Mouse (Mus musculus): Measurements from ENCODE around the gene Doxl2. TPM values are rescaled to one million over a fixed set of nuclear protein-coding genes. Genes with fewer than 3 reads are reported as not detected.

Gene Doxl2
- total RNA-seq, 2 experiments from 2014 or later = not detected

DNA sequence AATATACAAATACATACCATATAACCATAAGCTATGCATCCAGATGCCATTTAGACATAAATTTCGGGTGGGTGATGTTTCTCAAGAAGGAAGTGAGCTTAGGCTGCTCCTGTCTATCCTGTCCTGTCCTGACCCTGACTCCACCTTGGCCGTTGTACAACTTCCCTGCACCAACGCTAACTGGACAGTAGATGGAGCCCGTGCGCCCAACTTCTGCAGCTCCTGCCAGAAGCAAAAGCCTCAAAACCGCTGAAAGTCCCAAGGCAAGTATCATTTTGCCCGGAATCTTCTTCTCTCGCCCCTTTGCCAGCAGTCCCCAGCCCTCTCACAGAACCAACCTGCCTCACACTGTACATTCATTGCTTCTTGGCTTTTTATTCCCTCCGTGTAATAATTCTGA lies 33.2 kb downstream of the Doxl2 start:
- intact Hi-C loops (cut with DNase I) = loop anchor here (10.0 kb wide), 1 partner anchor 387 kb away; the partner anchor contains the start of gene Stk31
- peak; percentile 67 to 75 for DNase-seq (ENCODE audit: low spot score in 2 of 2)

DNA sequence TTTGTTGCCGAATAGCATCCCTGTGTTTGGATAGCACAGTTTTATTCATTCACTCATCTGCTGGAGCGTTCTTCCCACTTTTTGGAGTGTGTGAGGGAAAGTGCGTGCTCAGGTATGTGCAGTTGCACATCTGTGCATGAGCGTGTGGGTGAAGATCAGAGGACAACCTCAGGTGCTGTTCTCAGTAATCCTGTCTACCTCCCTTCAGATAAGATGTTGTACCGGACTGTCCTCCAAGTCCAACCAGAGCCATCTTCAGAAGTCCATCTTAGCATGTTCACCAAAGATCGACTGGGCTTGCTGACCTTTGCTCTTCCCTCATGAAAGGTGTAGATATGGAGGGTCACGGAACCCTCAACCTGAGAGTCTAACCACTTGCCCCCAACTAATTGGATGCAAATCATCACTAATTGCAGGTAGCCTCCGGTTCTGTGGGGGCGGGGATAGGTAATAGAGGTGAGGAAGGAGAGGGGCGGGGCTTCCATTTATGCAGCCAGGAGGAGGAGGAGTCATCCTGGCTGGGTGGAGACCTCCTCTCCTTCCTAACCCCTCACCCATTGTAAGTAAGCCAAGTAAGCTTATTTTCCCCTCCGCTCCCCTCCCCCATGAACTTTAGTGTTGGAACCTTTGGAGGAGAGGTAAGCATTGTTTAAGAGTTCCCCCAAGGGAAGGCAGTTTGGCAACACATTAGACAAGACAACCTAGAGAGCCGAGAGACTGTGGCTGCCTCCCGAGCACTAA lies 33.8 kb downstream of the Doxl2 start:
- no peak for DNase-seq (ENCODE audit: low spot score in 2 of 2)
- intact Hi-C loops (cut with DNase I) = loop anchor here (10.0 kb wide), 1 partner anchor 386 kb away; the partner anchor contains the start of gene Stk31

- intact Hi-C loops (cut with DNase I) = loop anchor here (10.0 kb wide), 1 partner anchor 386 kb away; the partner anchor contains the start of gene Stk31
- no peak for DNase-seq (ENCODE audit: low spot score in 2 of 2)
These were observed 34.4 kb downstream of the Doxl2 start for GRCm38 (mm10) chr6:49009161-49009555.

DNA sequence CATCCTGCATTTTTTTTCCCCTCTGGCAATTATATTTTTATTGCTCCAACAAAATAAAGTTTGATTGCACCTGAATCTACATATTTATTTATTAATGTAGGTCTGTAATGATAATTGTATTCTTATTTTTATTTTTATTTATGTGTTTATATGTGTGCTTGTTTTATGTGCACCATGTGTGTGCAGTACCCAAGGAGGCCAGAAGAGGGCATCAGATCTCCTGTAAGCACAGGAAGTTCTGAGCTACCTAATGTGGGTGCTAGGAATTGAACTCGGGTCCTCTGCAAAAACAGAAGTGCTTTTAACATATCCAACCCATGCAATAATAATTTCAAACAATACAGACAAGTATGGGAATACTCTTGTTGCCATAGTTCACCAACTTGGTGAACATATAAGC lies 34.9 kb downstream of the Doxl2 start:
- intact Hi-C loops (cut with DNase I) = loop anchor here (10.0 kb wide), 1 partner anchor 385 kb away; the partner anchor contains the start of gene Stk31
- no peak for DNase-seq (ENCODE audit: low spot score in 2 of 2)

DNA sequence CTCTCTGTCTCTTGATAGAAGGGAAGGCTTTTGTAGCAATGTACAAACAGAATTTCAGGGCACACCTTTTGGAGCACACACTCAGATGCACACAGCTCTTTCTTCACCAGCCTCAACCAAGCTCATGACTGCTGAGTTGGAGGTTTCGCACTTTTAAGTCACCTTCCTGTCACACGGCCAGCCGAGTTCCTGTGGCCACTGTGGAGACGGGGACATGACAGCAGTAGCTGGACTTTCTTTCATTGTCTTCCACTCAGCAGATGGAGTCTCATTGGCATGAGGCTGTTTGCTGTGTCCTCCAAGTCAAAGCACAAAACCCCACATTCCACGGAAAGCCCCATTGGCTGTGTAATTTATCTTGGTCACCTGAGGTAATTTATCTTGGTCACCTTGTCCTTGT lies 36.4 kb downstream of the Doxl2 start:
- no peak for DNase-seq (ENCODE audit: low spot score in 2 of 2)
- intact Hi-C loops (cut with DNase I) = no loop called here

- intact Hi-C loops (cut with DNase I) = no loop called here
- no peak for DNase-seq (ENCODE audit: low spot score in 2 of 2)
These were observed 38.3 kb downstream of the Doxl2 start for GRCm38 (mm10) chr6:49013023-49013422.

DNA sequence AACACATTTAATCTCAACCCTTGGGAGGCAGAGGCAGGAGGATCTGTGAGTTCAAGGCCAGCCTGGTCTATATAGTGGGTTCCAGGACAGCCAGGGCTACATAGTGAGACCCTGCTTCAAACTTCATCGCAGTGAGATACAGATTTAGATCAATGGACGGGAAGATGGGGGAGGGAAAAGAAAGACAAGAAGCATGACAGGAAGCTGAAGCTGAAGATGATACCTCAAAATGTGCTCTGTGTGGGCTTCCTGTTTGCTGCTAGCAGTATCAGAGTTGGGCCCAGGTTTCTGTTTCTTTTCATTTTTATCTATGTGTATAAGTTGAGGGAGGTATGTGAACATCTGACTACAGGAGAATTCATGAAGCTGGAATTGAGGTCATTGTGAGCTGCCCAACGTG lies 38.7 kb downstream of the Doxl2 start:
- DNase-seq (ENCODE audit: low spot score in 2 of 2) = no peak
- intact Hi-C loops (cut with DNase I) = no loop called here

- no peak for DNase-seq (ENCODE audit: low spot score in 2 of 2)
- intact Hi-C loops (cut with DNase I) = no loop called here
These were observed 42.4 kb downstream of the Doxl2 start for GRCm38 (mm10) chr6:49017150-49017549.

GRCm38 (mm10) chr6:49019341-49019740 lies 44.6 kb downstream of the Doxl2 start:
- DNase-seq (ENCODE audit: low spot score in 2 of 2) = no peak
- intact Hi-C loops (cut with DNase I) = no loop called here

DNA sequence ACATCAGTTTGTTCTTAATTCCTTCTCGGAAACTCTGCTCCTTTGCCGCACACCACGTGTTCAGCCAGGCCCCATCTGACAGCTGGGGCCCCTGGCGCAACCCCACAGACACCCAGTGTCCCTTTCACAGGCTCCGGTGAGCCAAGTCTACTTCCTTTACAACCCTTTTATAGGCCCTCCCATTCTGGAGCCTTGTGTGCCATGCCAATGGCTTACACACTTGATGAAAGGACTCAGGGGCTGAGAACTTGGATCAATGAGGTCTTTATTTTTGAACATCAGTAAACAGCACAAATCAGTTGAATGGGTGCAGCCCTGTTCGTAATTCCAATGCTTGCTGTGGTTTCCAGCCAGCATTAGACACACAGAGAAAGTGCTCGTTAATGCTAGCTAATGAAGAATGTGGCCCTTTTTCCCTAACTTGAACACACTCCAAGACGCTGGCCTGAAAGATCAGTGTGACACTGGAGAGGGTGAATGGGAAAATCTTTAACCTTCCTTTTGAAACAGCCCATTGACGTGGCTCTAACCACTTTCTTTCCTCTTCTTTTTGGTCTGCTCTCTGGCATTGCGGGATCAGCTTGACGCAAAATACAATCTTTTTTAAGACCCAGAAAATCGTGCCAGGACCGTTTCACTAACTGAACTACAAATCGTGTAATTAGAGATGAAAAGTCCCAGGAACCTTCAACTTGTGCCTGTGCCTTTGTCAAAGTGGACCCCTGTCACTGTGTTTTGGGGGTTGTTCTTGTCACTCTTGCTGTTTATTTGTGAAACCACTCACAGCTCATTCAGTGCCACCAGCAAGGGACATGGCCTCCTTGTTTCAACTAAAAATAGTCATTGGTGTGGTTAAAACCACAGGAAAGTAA lies 46.6 kb downstream of the Doxl2 start:
- peak; percentile 37 to 74 for DNase-seq (ENCODE audit: low spot score in 2 of 2)
- intact Hi-C loops (cut with DNase I) = no loop called here

GRCm38 (mm10) chr6:49022384-49022783 lies 47.6 kb downstream of the Doxl2 start:
- intact Hi-C loops (cut with DNase I) = no loop called here
- no peak for DNase-seq (ENCODE audit: low spot score in 2 of 2)

DNA sequence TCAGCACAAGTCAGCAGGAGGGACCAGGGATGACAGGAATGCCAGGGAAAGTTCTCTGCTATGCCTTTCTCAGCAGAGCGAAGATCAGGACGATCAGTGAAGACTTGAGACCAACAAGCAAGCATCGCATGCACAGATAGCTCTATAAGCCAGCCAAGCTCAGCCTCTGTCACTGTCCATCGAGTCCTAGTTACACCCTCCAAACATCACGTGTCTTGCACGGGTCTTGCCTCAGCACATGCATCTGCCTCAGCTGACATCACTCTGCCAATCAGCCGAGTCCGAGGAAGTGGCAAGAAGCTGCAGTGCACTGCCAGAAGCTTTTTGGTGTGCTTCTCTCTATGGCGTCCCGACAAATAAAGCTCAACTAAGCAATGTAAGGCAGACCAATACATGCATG lies 48.6 kb downstream of the Doxl2 start:
- DNase-seq (ENCODE audit: low spot score in 2 of 2) = no peak
- intact Hi-C loops (cut with DNase I) = no loop called here

DNA sequence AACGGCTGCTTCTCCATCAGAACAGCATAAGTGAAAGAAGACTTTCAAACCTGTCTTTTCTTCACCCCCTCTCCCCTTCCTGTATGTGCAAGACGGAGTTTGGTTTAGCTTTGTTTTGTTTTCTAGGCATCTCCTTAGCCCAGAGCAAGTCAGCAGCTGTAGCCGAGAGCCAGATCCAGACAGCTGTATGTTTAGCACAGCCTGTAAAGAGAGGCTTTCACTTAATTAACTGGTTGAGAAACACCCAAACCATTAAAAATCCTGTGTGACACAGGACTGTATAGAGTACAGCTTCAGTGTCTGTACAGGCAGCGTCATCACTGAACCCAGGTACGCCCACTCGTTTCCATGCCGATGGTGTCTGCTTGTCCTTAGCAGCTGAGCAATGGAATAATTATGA lies 50.5 kb downstream of the Doxl2 start:
- intact Hi-C loops (cut with DNase I) = no loop called here
- DNase-seq (ENCODE audit: low spot score in 2 of 2) = no peak

GRCm38 (mm10) chr6:49026496-49026895 lies 51.7 kb downstream of the Doxl2 start:
- DNase-seq (ENCODE audit: low spot score in 2 of 2) = no peak
- intact Hi-C loops (cut with DNase I) = no loop called here

DNA sequence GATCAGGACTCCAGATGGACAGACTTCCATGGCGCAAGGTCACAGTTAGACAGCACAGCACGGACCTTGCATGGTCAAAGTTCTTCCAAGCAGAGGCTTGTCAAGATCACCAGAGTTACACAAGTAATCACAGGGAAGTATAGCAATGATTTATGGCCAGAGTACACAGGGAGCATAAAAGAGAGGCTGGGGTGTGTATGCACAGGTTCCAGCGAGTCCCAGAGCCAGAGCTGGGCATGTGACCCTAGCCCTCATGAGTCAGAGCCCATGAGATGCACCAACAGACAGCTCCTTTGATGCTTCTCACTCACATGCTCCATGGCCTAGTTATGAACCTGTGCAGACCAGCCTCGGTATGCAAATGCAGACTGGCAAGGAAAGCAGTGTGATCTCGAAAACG lies 53.3 kb downstream of the Doxl2 start:
- intact Hi-C loops (cut with DNase I) = no loop called here
- no peak for DNase-seq (ENCODE audit: low spot score in 2 of 2)

Other genes starting within 250 kb of the Doxl2 start
- gene Gimap1, start 235.9 kb upstream of the Doxl2 start, total RNA-seq (2021) = 1 to 10 TPM; 2.0 to 2.8 TPM
- 1 to 10 TPM; 1.1 to 2.0 TPM for gene Gimap5, start 228.8 kb upstream of the Doxl2 start, total RNA-seq (2021)
- not detected for gene Gimap3, start 204.1 kb upstream of the Doxl2 start, total RNA-seq (2021)
- 10 to 100 TPM; 30.2 to 34.9 TPM for gene Tmem176a, start 134.0 kb upstream of the Doxl2 start, total RNA-seq (2021)
- gene Tmem176b, start 133.5 kb upstream of the Doxl2 start, total RNA-seq (2021) = 10 to 100 TPM; 53.7 to 57.9 TPM
- gene Aoc1, start 102.1 kb upstream of the Doxl2 start, total RNA-seq (2021) = not detected
- gene 1600015I10Rik, start 45.1 kb upstream of the Doxl2 start, total RNA-seq (2021) = not detected
- not detected for gene Svs1, start 11.9 kb downstream of the Doxl2 start, total RNA-seq (2021)
- 1 to 10 TPM; 1.3 to 1.7 TPM for gene Gpnmb, start 61.6 kb downstream of the Doxl2 start, total RNA-seq (2021)
- 10 to 100 TPM; 26.1 to 27.3 TPM for gene Malsu1, start 98.8 kb downstream of the Doxl2 start, total RNA-seq (2021)
- under 1 TPM in 1 of 2 experiments, not detected in 1; 0.16 TPM for gene Igf2bp3, start 240.0 kb downstream of the Doxl2 start, total RNA-seq (2021)